Mouse (Mus musculus) retina, postnatal 1 day (tissue): Measurements from ENCODE around the gene Usp32.

ENCODE experiments used
- DNase-seq: peaks from one replicate; pipeline ENCODE4 v3.0.0-alpha.2; 2012

Usp32 gene

GRCm38 (mm10) chr11:85123267-85123992 is 16.5 kb downstream of the Usp32 start:
- no peak for DNase-seq

DNA sequence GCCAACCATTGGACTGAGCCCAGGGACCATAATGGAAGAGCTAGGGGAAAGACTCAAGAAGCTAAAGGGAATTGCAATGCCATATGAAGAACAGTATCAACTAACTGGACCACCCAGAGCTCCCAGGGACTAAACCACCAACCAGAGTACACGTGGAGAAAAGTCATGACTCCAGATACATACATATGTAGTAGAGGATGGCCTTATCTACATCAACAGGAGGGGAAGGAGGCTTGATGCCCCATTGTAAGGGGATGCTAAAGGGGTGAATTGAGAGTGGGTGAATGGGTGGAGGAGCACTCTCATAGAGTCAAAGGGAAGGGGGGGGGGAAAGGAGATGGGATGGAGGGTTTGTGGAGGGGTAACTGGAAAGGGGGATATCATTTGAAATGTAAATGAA is 17.9 kb downstream of the Usp32 start:
- DNase-seq: no peak

DNA sequence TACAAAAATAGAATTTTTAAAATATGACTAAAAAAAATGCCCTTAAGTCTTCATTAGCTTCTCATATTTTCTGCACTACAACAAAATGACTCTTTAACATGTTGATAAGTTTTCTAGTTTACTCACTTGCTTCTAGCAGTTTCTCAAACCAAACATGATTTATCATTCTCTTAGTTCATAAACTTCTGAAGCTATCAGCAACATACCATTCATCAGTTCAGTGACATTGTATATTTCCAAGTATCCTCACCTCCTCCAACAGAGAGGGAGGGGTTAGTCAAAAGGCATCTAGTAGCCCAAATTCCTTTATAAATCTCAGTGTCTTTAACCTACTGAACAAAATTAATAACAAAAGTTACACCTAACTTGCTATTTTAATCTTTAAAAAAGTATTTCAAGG is 22.8 kb downstream of the Usp32 start:
- no peak for DNase-seq

- DNase-seq: no peak
These were observed 23.7 kb downstream of the Usp32 start for GRCm38 (mm10) chr11:85116084-85116844.

GRCm38 (mm10) chr11:85109957-85110356 is 30.0 kb downstream of the Usp32 start:
- DNase-seq: no peak

GRCm38 (mm10) chr11:85107217-85107616 is 32.7 kb downstream of the Usp32 start:
- DNase-seq: no peak

GRCm38 (mm10) chr11:85105836-85106235 is 34.1 kb downstream of the Usp32 start:
- DNase-seq: no peak

DNA sequence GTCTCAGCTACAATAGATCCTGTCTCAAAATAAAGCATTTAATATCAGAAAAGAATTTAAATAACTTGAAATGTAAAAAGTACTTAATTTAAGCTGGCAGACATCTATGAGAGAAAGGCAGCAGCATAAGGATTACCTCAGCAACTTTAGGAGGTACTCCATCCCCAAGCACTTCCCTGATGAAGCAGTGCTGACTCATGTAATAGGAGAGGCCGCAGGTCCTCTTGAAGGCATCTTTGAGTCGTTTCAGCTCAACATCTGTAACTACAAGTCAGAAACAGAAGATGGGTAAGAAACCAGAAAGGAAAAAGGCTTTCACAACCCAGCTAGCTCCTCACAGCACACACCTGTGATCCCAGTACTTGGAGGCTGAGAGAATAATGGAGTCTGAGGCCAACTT is 36.2 kb downstream of the Usp32 start:
- no peak for DNase-seq

DNA sequence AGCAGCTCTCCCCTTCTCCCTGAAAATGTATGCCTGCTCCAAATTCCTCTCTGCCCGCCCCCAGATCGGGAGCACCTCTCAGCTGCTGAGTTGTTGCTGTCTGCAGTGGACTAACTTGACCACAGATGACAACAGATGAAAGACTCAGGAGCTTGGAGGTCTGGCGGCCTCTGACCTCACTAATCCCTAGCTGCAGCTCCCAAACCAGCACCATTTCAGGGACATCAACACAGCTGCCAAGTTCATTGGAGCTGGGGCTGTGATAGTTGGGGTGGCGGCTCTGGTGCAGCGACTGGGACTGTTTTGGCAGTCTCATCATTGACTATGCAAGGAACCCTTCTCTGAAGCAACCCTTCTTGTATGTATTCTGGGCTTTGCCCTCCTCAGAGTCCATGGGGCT is 44.8 kb downstream of the Usp32 start:
- peak; percentile 50 for DNase-seq

GRCm38 (mm10) chr11:85086253-85086652 is 53.7 kb downstream of the Usp32 start:
- DNase-seq: no peak

DNA sequence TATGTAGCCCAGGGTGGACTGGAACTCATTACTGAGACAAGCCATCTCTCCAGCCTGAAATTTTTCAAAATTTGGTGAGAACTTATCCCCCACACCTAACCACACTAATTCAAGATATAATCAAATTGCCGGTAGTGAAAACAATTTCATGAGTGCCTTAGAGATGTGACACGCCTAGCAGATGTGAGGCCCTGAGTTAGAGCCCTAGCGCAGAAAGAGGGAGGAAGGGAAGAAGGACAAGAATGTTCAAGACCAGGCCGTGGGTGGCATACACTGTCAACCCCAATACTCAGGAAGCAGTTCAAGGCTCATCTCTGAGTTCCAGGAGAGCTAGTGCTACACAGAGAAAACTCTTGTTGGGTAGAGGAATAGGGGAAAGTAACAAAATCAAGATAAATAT is 72.1 kb downstream of the Usp32 start:
- DNase-seq: no peak

GRCm38 (mm10) chr11:85058562-85058961 is 81.4 kb downstream of the Usp32 start:
- no peak for DNase-seq

DNA sequence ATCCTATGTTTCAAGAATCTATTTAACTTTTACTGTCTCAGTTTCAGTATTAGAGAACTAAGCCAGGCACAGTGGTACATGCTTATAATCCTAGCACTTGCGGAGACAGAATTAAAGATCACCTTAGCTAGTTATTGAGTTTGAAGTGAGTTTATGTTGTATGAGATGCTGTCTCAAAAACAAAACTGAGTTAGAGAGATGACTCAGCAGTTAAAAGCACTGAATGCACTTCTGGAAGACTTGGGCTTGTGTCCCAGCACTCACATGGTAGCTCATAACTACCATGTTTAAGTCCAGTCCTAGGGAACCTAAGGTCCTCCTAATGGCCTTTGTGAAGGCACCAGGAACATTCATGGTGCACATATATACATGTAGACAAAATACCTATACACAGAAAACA is 82.4 kb downstream of the Usp32 start:
- no peak for DNase-seq

- no peak for DNase-seq
These were observed 83.1 kb downstream of the Usp32 start for GRCm38 (mm10) chr11:85056901-85057300.

GRCm38 (mm10) chr11:85055561-85055960 is 84.4 kb downstream of the Usp32 start:
- no peak for DNase-seq

GRCm38 (mm10) chr11:85039256-85039655 is 100.7 kb downstream of the Usp32 start:
- no peak for DNase-seq

- DNase-seq: peak; percentile 19
These were observed 126.8 kb downstream of the Usp32 start for GRCm38 (mm10) chr11:85013121-85013520.

DNA sequence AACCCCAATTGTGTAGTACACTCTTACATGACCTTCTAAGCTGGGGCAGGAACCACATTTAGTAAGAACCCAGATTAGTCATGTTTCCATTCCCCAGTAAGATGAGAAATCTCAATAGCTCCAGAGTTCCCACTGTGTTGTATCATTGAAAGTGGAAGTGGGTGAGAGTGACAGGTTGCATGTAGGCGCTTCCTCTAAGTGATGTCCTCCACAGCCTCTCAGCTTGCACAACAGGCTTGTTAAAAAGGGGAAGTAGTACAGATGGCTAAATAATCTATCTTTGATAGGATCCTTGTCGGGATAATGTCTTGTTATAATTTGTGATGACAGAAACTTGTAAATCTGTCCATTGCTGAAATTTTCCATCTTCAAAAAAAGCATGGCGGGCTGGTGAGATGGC is 136.4 kb downstream of the Usp32 start:
- DNase-seq: no peak

DNA sequence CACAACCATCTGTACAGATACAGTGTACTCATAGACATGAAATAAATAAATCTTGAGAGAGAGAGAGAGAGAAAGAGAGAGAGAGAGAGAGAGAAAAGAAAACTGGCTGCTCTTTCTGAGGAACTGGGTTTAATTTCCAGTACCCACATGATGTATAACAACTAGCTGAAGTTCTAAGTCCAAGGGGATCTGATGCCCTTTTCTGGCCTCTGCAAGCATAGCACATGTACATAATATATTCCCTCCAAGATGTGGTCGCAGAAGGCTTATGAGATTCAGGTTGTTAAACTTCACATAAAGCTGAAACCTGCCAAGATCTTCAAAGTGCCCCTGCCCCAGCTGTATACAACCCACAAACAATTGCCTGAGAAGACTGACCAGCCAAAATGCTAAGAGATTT is 144.7 kb downstream of the Usp32 start:
- no peak for DNase-seq

- no peak for DNase-seq
These were observed 147.0 kb downstream of the Usp32 start for GRCm38 (mm10) chr11:84992996-84993395.

- no peak for DNase-seq
These were observed 151.5 kb downstream of the Usp32 start for GRCm38 (mm10) chr11:84988341-84988919.

DNA sequence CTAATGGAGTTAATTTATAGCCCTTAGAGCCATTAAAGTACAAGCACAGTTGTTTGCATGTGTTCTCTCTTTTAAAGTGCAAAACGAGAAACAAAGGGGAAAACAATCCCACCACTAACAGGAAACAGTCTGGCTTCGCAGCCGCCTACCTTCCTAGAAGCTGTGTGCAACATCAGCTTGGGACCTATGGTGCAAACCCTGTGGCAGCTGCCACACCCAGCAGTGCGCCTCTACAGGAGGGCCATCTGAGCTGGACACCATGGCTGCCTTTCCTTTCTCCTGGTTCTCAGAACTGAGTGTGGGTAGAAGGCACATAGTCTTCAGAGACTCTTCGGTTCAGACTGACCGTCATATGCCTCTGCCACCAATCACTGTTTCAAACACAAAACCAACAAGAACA is 154.5 kb downstream of the Usp32 start:
- DNase-seq: no peak

DNA sequence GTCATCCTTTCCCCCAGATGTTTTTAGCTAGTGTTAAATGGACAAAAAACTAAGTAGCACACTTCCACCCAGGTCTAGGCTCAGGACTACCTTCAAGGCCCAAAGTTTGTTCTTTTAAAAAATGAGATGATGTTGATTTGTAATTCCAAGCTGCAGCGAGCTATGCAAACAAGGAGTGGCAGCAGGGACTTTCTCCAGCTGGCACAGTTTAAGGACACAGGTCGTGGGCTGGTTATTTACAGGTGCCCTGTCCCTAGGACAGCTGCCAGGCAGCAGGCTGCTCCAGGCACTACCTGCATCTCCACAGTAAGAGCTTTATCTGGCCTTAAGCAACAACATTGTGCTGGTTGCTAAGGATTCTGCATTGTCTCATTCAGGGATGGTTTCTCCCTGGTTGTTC is 159.3 kb downstream of the Usp32 start:
- DNase-seq: no peak

- no peak for DNase-seq
These were observed 160.6 kb downstream of the Usp32 start for GRCm38 (mm10) chr11:84979351-84979750.
